Mouse (Mus musculus) T-helper 17 cell (primary cell): Measurements from ENCODE around the gene Iqgap2.

Source experiments
- in situ Hi-C, 2 experiments: fragments of 300-600 bp; cut with MboI, MseI; formaldehyde crosslinking; loops; 1 replicate in 1 of 2; 2 replicates in 1 of 2; pipeline ENCODE4 v1.15.1; 2025; ENCODE audit warnings: high pct_unique_total_duplicates in 2 of 2

The Iqgap2 gene

DNA sequence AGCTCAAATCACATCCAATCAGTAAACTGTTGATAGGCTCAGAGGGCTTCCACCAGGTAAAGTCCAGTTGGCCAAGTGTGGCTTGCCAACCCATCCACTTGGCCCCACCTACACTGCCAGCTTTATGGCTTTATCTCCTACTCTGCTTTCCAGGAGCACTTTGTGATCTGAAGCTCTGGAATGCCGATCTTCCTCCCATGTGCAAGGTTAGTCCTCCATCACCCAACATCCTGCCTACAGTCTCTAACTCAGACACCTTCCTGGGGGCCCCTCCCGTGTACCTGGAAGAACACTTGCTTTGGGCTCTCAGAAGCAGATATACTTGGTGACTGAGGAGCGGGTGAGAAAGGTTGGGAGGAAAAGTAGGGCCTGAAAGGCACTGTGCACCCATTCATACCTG lies 300.1 kb downstream of the Iqgap2 start:
- in situ Hi-C loops: no loop called here

DNA sequence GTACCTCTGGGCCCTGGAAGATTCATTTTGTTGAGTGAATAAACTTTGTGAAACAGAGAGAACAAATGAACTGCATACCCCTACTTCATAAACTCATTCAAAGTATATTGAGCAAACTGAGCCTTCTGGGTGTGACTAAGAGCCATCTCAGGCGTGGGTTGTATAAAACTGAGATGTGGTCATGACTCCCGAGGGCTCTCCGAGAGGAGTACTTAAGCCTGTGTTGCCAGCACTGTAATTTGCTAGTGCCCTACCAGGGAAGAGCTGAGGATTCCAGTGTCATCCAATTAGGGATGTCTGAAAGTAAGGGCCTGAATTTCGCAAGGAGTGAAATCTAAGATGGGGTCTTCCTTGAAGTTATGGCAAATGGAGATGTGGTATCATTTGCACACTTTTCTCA lies 304.1 kb downstream of the Iqgap2 start:
- in situ Hi-C loops: no loop called here

DNA sequence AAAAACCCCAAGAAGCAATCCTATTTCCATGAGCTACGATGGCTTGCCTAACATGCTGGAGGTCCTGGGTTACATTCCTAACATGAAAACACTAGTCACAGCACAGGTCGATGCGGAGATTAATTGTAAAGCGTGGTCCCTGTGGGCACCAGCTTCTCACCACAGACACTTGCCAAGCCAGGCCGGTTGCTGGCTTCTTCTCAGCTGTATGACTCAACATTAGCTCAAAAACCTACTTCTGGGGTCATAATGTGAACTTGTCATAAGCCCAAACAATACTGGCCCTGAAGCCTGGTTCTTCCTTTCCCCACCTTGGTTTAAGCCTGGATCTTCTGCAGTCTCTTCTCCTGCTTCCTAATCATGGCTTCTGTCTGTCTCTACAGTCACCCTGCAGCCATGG lies 306.8 kb downstream of the Iqgap2 start:
- in situ Hi-C loops: no loop called here

DNA sequence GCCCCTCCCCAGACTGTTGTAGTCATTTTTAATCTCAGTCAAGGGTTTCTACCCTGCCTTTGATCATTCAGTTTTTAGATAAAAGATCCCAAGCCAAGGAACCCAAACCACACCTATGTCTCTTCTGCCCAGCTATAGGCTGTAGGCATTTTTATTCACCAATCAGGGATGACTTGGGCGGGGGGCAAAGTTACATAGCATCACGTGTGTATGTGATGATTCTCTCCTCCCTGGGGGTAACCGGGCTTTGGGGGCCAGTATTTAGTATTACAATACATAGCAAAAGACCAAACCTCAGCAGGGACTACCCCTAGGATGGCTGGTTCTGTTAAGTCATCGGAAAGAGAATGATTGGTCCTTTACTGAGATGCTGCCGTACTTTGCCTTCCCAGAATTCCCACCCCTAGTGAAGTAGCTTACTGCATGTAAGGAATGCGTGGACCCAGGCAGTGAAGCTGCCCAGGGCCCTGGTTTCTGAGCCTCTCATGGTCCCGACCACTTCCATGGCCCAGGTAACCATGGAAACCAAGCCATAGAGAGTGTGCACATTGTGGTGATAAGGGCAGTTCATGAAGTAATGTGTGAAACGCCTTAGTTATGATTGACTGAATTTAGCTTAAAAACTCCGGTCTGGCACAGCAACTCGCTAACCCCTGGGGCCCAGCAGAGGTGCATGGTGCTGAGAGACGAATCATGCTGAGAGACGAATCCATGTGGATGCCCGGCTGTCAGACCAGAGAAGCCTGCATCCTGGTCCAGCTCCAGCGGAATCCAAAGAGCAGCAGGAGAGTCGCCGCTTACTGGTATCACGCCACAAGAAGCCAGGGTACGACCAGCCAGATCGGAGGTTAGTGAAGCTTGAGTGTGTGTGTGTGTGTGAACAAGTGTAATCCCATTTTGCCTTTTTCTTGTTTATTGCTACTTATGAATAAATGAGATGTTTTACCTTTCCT lies 308.2 kb downstream of the Iqgap2 start:
- in situ Hi-C loops: no loop called here

- in situ Hi-C loops: no loop called here
These were observed 309.9 kb downstream of the Iqgap2 start for GRCm38 (mm10) chr13:95581850-95582249.

GRCm38 (mm10) chr13:95578016-95578697 lies 313.6 kb downstream of the Iqgap2 start:
- in situ Hi-C loops: no loop called here
